Mouse (Mus musculus): ENCODE measurements around the gene Pcsk1n.
"Not testable (repeated sequence)": the region's sequence is repeated elsewhere in the genome, so short reads cannot be mapped to it uniquely, and the experiment has no call there.

The Pcsk1n gene

DNA sequence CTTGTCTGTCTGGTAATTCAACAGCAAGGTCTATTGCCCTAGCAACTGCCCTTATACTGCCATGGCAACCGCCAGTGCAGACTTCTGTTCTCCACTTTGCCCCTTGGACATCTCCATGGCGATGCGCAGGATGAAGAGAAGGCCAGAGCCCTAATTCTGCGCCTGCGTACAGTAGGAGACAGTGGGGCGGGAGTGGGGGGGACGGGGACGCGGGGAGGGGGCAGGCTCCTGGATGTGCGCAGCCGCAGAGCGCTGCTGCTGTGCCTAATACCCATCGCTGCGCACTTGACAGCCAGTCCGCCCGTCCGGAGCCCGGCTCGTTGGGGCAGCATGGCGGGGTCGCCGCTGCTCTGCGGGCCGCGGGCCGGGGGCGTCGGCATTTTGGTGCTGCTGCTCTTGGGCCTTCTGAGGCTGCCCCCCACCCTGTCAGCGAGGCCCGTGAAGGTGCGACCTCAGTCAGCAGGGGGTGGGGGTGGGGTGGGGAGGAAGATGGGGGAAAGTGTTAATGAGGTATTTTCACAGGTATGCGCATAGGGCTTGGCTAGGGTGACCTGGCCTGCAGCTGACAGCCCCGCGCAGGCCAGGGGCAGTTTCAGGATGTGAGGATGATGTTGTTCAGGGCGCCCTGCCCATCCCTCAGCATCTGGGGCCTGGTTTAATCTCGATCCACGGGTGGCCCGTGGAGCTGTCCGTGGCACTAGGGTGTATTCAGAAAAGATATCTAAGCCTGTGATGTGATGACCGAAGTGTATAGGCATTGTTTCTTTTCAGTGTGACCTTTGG, at the start of gene Pcsk1n:
Pcsk1n (plus strand) TSS at position 222 of the 783 bp plus-strand sequence.
- peak; percentile 58 for DNase-seq

DNA sequence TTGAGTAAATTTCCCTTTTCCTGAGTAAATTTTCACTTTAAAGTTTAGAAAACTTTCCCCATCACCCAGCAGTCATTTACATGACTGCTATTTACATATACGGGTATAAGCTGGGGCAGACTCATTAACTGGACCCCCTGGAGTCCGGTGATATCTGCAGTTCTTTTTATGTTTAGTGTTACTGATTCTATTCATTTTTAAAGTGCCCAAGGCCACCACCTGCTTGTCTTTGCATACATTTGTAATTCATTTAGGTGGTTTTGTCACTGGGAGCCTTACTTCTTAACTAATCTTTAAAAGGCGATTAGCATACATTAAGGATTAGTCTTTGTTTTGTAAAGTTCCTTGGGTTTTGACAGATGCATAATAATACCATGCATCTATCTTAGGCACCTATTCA, 49.8 kb upstream of the Pcsk1n start:
- no peak for DNase-seq

DNA sequence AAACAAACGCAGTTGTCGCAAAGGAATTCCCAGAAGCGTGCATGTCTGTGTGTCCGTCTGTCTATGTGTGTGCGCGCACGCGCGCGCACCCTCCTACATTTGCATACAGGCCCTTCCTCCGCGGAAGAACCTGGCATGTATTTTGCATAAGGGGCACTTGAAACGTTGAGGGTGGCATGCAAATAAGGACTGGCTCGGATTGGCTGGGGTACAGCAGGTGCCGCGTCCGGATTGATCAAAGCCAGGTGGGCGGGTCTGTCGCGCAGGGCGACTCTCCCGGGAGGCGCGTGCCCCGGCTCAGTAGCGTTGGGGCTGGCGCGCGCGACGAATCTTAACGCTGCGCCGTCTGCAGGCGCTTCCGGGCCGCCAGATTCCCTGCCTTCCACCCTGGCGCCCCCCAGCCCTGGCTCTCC, 41.6 kb upstream of the Pcsk1n start, which contains the start of gene Pim2:
Pim2 (plus strand) TSS at position 256 of the 413 bp plus-strand sequence.
- peak; percentile 79 for DNase-seq

DNA sequence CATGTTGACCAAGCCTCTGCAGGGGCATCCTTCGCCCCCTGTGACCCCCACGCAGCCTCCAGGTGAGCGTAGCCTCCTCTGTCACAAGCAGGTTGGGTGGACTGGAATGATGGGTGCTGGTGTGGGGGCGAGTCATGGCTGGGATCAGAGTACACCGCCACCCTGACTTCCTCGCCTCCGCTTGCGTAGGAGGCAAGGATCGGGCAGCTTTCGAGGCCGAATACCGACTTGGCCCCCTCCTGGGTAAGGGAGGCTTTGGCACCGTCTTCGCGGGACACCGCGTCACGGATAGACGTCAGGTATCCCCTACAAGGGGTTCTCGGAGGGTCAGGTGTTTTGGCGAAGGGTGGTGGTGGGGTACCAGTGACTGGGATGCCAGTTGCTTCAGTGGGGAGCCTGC, 41.1 kb upstream of the Pcsk1n start:
- DNase-seq: peak; percentile 18

DNA sequence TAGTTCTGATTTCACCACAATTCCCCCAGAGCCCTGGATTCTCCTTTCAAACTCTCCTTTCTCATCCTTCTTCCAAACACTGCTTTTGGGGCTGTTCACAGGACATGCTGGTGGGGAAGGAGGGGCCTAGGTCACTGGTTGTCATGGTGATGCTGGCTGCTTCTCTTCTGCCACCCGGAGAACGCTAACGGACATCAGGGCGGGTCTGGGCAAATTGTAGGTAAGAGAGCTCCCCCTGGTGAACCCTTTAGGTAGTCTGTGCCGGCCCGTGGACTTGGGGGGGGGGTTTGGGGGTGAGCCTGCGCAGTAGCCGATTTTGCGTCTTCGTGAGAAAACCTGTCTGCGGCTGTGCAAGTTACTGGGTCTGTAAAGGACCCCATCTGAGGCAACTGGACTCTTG, 39.8 kb upstream of the Pcsk1n start:
- DNase-seq: peak; percentile 49

DNA sequence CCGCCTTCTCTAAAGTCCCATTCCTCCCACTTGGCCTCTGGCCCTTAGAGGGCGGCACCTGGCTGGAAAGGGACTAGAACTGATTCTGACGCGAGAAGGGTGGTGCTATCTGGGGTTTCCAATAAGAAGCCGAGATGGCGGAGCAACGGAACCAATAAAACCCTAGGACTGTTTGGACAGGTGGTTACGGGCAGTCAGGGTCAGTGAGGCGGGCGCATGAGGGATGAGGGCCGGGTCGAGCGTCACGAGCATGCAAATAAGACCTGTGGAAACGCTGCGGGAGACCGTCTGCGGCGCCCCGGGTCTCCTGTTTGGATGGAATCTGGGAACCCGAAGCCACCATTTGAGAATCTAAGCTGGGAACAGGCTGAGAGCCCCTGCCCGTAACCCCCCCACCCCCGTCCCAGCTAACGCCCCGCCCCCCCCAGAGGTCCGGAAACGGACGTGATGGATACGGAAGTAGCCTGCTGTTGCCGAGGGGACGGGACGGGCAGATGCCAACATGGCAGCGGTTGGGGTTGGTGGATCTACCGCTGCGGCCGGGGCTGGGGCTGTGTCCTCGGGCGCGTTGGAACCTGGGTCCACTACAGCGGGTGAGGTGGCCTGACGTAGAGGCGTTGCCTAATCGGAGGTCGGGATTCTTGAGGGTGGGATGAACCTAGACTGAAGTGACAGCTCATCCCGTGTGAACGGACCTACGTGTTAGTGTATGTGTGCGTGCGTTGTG, 35.6 kb upstream of the Pcsk1n start, which contains the start of gene Slc35a2:
Slc35a2 (plus strand) TSS at position 188 of the 727 bp plus-strand sequence.
- DNase-seq: peak; percentile 66

DNA sequence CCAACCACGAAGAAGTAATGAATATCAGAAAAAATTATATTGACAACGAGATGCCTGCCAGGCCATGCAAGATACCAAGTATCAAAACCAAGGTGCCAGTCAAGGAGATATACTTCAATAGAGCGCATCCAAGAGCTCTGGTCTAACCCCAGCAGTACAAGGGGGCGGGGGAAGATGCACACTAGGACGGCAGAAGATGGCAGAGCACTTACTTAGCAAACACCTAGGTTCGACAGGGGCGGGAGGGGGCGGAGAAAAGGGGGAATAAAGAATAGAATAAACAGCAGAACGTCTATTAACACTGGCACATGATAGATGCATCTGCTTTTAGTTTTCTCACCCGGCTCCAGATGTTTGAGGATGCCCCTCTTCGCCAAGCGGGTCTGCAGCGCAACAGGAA, 21.4 kb upstream of the Pcsk1n start:
- DNase-seq: no peak

DNA sequence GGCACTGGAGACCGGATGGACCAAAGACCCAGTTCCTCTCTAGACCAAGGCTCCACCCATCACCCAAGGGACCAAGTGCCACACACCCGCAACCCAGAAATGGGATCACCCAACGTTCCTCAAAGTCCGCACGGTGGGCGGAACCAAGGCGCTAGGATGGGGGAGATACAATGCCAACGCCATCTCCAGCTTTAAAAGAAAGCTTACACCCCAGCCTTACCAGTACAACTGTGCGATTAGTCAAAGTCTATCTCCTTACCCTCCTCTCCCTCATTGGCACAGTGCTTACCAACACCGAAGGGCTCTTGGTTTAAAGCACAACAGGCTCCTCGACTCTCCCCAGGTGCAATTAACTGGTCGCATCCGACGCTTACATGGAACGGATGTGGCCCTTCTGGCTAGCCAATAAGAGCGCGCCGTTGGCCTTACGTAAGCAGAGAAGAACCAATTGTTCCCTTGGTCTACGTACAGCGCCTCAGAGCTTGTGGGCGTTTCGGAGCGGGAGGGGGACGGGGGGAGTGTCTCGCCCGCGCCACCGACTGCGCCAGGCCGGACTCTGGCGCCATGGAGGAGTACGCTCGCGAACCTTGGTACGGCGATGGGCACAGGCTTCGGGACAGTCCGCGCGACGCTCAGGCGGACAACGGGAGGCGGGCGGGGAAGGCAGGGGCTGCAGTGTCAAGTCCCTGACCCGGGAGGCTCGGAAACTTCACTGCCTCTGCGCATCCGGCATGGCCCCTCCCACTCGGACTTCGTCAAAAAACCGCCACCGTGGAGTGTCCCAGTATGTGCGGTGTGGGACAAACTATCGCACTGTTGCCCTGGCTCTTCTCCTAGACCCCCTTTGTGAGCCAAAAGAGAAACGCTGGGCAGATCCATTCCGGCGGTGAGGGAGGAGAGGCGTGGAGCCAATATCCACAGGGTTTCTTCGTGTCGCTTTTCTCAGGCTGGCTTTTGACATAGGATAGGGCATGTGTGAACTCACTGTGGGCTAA, 20.4 kb upstream of the Pcsk1n start, which contains the start of the genes Pqbp1 and Timm17b:
Pqbp1 (minus strand) TSS at position 390 of the 995 bp plus-strand sequence.
Timm17b (plus strand) TSS at position 478 of the 995 bp plus-strand sequence.
- peak; percentile 86 for DNase-seq

DNA sequence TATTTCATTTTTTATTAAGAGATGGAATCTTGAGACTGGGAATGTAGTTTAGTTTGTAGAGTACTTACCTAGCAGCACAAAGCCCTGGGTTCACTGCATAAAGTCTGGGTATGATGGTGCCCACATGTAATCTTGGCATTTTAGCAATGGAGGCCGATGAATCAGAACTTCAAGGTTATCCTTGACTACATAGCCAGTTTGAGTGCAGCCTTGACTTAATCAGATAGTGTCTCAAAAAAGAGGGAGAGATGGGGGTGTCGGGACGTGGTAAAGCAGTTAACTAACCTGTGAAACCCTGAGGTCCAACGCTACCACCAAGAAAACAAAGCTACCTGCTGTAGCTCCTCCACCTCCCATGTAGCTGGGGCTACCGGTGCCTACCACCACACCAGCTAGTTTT, 15.2 kb upstream of the Pcsk1n start:
- no peak for DNase-seq

DNA sequence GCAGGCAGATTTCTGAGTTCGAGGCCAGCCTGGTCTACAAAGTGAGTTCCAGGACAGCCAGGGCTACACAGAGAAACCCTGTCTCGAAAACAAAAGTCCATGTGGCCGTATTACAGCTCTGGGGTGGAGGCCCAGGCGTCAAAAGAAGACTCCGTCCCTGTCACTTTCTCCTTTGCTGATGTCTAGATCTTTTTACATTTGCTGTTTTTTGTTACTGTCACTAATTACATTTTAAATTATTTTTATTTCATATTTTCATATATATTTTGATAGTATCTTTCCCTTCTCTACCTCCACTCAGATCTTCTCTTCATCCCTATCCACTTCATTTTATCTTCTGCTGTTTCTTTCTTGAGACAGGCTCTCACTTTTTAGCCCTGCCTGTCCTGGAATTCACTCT, 11.9 kb upstream of the Pcsk1n start, which contains the start of gene Gm10491:
Gm10491 (minus strand) TSS at position 101 of the 400 bp plus-strand sequence.
- no peak for DNase-seq

DNA sequence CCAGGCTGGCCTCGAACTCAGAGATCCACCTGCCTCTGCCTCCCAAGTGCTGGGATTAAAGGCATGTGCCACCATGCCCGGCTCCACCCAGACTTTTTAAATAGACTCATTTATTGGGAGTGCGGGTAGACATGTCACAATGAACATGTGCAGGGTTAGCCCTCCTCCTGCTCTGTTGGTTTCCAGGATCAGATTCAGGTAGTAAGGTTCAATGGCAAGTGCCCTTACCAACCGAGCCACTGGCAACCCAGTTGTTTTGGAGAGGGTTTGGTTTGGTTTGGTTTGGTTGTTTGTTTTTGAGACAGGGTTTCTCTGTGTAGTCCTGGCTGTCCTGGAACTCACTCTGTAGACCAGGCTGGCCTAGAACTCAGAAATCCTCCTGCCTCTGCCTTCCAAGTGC, 10.4 kb upstream of the Pcsk1n start, which contains the start of gene Gm10490:
Gm10490 (plus strand) TSS at position 301 of the 400 bp plus-strand sequence.
- DNase-seq: not testable (repeated sequence)

DNA sequence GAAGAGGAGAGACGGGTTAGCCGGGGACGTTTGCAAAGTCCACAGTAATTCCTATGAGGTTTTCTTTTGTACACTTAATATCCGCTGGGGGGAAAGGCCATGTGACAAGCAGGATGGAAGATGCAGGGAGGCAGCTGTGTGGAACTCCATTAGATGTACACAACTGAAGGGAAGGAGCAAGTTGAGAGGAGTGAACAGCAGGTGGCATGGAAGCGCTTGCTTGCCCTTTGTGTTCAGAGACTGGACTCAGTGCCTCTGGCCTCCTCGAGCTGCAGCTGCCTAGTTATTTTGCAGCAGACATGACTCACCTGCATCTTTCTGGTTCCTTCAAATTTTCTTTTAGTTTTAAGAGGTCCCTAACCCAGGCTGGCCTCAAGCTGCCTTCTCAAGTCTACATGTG, 9.1 kb upstream of the Pcsk1n start:
- DNase-seq: no peak

DNA sequence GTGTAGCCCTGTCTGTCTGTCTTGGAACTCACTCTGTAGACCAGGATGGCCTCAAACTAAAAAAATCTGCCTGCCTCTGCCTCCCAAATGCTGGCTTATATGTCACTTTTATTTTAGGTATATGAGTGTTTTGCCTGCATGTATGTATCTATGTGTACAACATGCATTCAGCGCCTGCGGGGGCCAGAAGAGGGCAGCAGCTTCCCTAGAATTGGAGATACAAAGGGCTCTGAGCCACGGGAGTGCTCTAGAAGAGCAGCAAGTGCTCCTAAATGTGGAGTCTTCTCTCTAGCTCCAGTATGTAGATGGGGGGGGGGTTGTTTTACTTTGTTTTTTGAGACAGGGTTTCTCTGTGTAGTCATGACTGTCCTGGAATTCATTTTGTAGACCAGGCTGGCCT, 4.0 kb upstream of the Pcsk1n start:
- DNase-seq: not testable (repeated sequence)

DNA sequence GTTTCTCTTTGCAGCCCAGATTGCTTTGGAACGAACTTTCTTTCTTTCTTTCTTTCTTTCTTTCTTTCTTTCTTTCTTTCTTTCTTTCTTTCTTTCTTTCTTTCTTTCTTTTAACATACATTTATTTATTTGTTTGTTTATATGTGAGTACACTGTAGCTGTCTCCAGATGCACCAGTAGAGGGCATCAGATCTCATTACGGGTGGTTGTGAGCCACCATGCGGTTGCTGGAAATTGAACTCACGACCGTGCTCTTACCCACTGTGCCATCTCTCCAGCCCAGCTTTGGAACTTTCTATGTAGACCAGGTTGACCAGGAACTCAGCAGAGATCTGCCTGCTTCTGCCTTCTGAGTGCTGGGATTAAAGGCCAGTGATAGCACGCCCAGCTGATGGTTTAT, 1.7 kb upstream of the Pcsk1n start:
- DNase-seq: not testable (repeated sequence)

DNA sequence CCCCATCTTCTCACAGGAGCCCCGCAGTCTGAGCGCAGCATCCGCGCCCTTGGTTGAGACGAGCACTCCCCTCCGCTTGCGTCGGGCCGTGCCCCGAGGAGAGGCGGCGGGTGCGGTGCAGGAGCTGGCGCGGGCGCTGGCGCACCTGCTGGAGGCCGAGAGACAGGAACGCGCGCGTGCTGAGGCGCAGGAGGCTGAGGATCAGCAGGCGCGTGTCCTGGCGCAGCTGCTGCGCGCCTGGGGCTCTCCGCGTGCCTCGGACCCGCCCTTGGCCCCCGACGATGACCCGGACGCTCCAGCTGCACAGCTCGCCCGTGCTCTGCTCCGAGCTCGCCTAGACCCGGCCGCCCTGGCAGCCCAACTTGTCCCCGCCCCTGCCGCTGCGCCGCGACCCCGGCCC, 2.4 kb downstream of the Pcsk1n start:
- DNase-seq: peak; percentile 33

DNA sequence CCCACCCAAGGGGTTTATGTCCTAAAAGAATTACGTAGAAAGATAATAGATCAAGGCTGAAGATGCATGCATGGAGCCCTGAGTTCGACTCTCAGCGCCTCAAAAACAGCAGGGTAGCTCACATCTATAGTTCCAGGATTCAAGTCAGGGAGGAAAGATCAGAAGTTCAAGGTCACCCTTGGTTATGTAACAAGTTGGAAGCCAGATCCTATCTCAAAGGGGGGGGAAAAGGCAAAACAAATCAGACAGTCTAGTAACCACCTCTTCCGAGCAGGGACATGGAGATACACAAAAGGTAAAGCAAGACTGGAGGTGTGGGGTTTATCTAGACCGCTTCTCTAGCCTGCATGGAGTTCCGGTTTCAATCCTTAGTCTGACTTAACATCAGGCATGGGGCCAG, 6.6 kb downstream of the Pcsk1n start:
- no peak for DNase-seq

DNA sequence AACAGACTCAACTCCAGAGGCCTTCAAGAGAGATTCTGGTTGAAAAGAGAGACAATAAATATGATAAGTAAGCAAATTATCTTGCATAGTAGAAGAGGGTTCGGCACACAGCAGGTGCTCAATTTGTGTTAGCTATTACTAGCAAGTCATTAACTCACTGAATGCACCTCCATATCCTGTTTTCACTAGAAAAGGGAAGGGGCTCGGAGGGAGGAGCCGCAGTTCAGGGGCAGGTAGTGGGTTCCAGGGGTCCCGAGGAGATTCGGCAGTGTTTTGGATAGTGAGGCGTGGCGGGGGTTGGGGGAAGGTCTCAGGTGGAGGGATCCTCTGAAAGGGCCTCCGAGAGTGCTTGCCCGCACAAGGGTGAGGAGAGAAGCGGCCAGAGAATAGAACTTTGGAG, 7.5 kb downstream of the Pcsk1n start:
- no peak for DNase-seq

DNA sequence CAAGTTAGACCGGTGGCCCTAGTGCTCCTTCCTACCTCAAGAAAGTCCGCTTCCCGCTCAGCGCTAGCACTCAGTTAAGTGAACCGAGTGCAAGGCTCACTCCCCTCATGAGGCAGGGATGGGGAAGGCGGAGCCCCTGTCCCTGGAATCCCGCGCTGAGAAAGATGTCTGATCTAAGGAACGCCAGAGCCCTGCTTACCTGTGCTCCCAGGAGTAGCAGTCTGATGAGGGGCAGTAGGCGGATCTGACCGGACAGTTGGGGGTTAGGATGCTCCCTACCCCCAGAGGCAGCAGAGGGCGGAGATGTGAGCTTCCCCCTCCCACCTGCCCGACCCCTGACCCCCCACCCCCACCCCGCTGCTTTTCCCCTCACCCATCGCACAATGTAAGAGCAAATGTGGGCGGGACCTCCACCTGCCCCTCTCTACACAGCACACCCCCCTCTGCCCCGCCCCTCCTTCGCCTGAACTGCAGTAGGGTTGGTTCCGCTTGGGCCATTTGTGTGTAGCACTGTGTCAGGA, 8.7 kb downstream of the Pcsk1n start, which contains the start of gene Eras:
Eras (minus strand) TSS at position 338 of the 521 bp plus-strand sequence.
- DNase-seq: no peak

DNA sequence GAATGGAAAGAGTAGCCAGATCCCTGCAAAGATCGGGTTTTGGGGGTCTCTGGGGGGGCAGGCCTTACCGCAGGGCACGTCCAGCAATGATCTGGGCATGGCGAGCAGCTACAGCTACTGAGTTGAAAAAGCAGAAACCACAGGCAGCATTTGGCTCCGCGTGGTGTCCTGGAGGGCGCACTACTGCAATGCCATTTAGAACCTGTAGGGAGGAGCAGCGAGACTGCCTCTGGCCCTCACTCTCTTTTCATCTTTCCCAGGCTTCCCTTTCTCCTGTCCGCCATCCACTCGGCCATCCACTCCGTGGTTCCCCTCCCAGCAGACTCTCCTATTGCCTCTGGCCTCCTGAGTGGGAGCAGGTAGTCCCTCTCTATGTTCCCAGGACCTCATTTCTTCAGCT, 17.3 kb downstream of the Pcsk1n start:
- no peak for DNase-seq

DNA sequence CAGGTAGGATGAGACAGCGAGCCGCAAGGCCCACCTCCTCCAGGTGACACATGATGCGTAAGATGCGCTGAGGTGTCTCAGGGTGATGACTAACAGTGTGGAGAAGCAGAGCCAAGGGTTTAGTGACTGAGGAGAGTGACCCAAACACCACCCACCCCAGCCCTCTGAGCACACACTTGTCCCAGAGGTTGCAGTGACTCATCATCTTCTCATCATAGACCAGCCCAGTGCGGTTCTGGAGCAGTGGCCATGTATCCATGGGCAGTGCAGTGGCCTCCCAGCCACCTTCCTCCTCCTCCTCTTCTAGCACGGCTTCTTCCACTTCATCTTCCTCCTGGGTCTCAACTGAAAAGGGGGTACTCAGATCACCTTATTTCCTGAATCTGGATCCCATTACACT, 18.0 kb downstream of the Pcsk1n start:
- no peak for DNase-seq

DNA sequence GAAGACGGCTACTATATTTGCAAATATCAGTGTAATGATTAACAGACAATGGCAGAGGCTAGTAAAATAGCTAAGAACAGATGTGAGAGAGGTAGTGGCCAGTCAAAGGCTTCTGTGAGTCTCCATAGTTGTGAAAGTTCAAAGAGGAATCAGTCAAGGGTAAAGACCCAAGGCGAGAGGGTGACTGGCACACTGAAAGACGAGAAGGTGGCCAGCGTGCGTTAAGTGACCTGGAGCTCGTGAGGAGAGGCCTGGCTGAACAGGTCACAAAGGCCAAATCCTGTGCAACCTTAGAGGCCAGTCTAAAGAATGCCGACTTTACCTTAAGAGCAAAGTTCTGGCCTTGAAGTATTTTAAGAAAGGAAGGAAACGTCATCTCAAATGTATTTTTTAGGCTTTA, 26.0 kb downstream of the Pcsk1n start:
- no peak for DNase-seq

Data from right cerebral cortex, postnatal 14 days (tissue).